Mouse (Mus musculus): ENCODE measurements around the gene Map2k7. TPM values are rescaled to one million over a fixed set of nuclear protein-coding genes. Genes with fewer than 3 reads are reported as not detected.
"Not testable (repeated sequence)": the region's sequence is repeated elsewhere in the genome, so short reads cannot be mapped to it uniquely, and the experiment has no call there.

The Map2k7 gene
- polyA plus RNA-seq, 1 experiment from 2014 or later = 26.9 TPM

- H3K27me3 ChIP-seq (replicated peaks) = no peaks in the 10 kb centered on the region
- H3K4me1 ChIP-seq = peaks cover 60% of the 10 kb centered on the region
- peak within 1 kb of the TSS; percentile 99 for H3K9ac ChIP-seq (replicated peaks)
- H3K27ac ChIP-seq (replicated peaks) = peak within 1 kb of the TSS; percentile 98
- no peaks in the 10 kb centered on the region for H3K9me3 ChIP-seq (replicated peaks)
- peak within 1 kb of the TSS; percentile 97 for H3K4me3 ChIP-seq (replicated peaks)
- WGBS = under 1% methylated on average over 69 of the region's 69 CpGs
- H3K4me2 ChIP-seq = peak within 1 kb of the TSS; percentile 85
- peak; percentile 91 for ATAC-seq (ENCODE audit: low FRiP score)
- H3K36me3 ChIP-seq = peaks cover 34% of the 10 kb centered on the region
These were observed 14.6 kb downstream of the Map2k7 start, which contains the start of gene Snapc2 for GRCm38 (mm10) chr8:4252934-4253841. Snapc2 (plus strand) TSS chr8:4253080.

GRCm38 (mm10) chr8:4254001-4254400 is 15.5 kb downstream of the Map2k7 start:
- H3K27ac ChIP-seq (replicated peaks) = peak overlapping the region; percentile 98
- no peak for ATAC-seq (ENCODE audit: low FRiP score)
- 72% methylated on average over 6 of the region's 6 CpGs for WGBS

GRCm38 (mm10) chr8:4255471-4255870 is 16.9 kb downstream of the Map2k7 start:
- not testable (repeated sequence) for H3K9me3 ChIP-seq (replicated peaks); H3K9ac ChIP-seq (replicated peaks); H3K4me3 ChIP-seq (replicated peaks); H3K27ac ChIP-seq (replicated peaks); H3K4me2 ChIP-seq; ATAC-seq (ENCODE audit: low FRiP score); H3K27me3 ChIP-seq (replicated peaks)
- 87% methylated on average over 7 of the region's 7 CpGs for WGBS
- peaks cover 30% of the 10 kb centered on the region for H3K36me3 ChIP-seq
- H3K4me1 ChIP-seq = peaks cover 63% of the 10 kb centered on the region

More at GRCm38 (mm10) chr8:4254001-4254400, 15.5 kb downstream of the Map2k7 start:
- no peaks in the 10 kb centered on the region for H3K27me3 ChIP-seq (replicated peaks)
- H3K4me2 ChIP-seq = peak overlapping the region; percentile 85
- peaks cover 57% of the 10 kb centered on the region for H3K4me1 ChIP-seq
- peak overlapping the region; percentile 97 for H3K4me3 ChIP-seq (replicated peaks)
- peak overlapping the region; percentile 99 for H3K9ac ChIP-seq (replicated peaks)
- peaks cover 28% of the 10 kb centered on the region for H3K36me3 ChIP-seq
- H3K9me3 ChIP-seq (replicated peaks) = no peaks in the 10 kb centered on the region

- WGBS = 46% methylated on average over 4 of the region's 4 CpGs
- no peaks in the 10 kb centered on the region for H3K27me3 ChIP-seq (replicated peaks)
- H3K9me3 ChIP-seq (replicated peaks) = no peaks in the 10 kb centered on the region
- H3K4me3 ChIP-seq (replicated peaks) = peak overlapping the region; percentile 90
- H3K4me2 ChIP-seq = peak overlapping the region; percentile 76
- H3K36me3 ChIP-seq = peaks cover 42% of the 10 kb centered on the region
- peak overlapping the region; percentile 93 for H3K27ac ChIP-seq (replicated peaks)
- H3K9ac ChIP-seq (replicated peaks) = peak overlapping the region; percentile 87
- peaks cover 60% of the 10 kb centered on the region for H3K4me1 ChIP-seq
- ATAC-seq (ENCODE audit: low FRiP score) = no peak
These were observed 18.4 kb downstream of the Map2k7 start for GRCm38 (mm10) chr8:4256911-4257310.

GRCm38 (mm10) chr8:4257350-4257749 is 18.8 kb downstream of the Map2k7 start:
- 58% methylated on average over 4 of the region's 4 CpGs for WGBS

GRCm38 (mm10) chr8:4258233-4258632 is 19.7 kb downstream of the Map2k7 start:
- H3K36me3 ChIP-seq = peaks cover 55% of the 10 kb centered on the region
- peak overlapping the region; percentile 76 for H3K4me2 ChIP-seq
- peaks cover 54% of the 10 kb centered on the region for H3K4me1 ChIP-seq
- H3K27ac ChIP-seq (replicated peaks) = peak overlapping the region; percentile 93
- peak; percentile 57 for ATAC-seq (ENCODE audit: low FRiP score)
- peak overlapping the region; percentile 87 for H3K9ac ChIP-seq (replicated peaks)
- peak overlapping the region; percentile 90 for H3K4me3 ChIP-seq (replicated peaks)
- no peaks in the 10 kb centered on the region for H3K9me3 ChIP-seq (replicated peaks)
- no peaks in the 10 kb centered on the region for H3K27me3 ChIP-seq (replicated peaks)
- 2% methylated on average over 35 of the region's 35 CpGs for WGBS

More at GRCm38 (mm10) chr8:4257350-4257749, 18.8 kb downstream of the Map2k7 start:
- peak overlapping the region; percentile 87 for H3K9ac ChIP-seq (replicated peaks)
- peak overlapping the region; percentile 93 for H3K27ac ChIP-seq (replicated peaks)
- ATAC-seq (ENCODE audit: low FRiP score) = no peak
- no peaks in the 10 kb centered on the region for H3K9me3 ChIP-seq (replicated peaks)
- H3K4me1 ChIP-seq = peaks cover 58% of the 10 kb centered on the region
- peak overlapping the region; percentile 76 for H3K4me2 ChIP-seq
- H3K27me3 ChIP-seq (replicated peaks) = no peaks in the 10 kb centered on the region
- peak overlapping the region; percentile 90 for H3K4me3 ChIP-seq (replicated peaks)
- H3K36me3 ChIP-seq = peaks cover 47% of the 10 kb centered on the region

GRCm38 (mm10) chr8:4258678-4259077 is 20.1 kb downstream of the Map2k7 start:
- Histone ChIP-seq H3K4me3 (replicated peaks) (peak overlapping the region; percentile 90), H3K27me3 (replicated peaks) (no peaks in the 10 kb centered on the region), H3K4me1 (peaks cover 51% of the 10 kb centered on the region), H3K9me3 (replicated peaks) (no peaks in the 10 kb centered on the region), H3K27ac (replicated peaks) (peak overlapping the region; percentile 93), H3K36me3 (peaks cover 60% of the 10 kb centered on the region), H3K9ac (replicated peaks) (peak overlapping the region; percentile 87), H3K4me2 (peak overlapping the region; percentile 76)
- ATAC-seq (ENCODE audit: low FRiP score) = peak; percentile 75
- WGBS = 0% methylated on average over 32 of the region's 32 CpGs

- Histone ChIP-seq H3K4me2 (peak within 1 kb of the TSS; percentile 76), H3K9ac (replicated peaks) (peak within 1 kb of the TSS; percentile 87), H3K27me3 (replicated peaks) (no peaks in the 10 kb centered on the region), H3K9me3 (replicated peaks) (no peaks in the 10 kb centered on the region), H3K4me3 (replicated peaks) (peak within 1 kb of the TSS; percentile 90), H3K27ac (replicated peaks) (peak within 1 kb of the TSS; percentile 93), H3K4me1 (peaks cover 45% of the 10 kb centered on the region), H3K36me3 (peaks cover 65% of the 10 kb centered on the region)
- WGBS = 5% methylated on average over 26 of the region's 33 CpGs
- ATAC-seq (ENCODE audit: low FRiP score) = peak; percentile 92
These were observed 20.7 kb downstream of the Map2k7 start, which contains the start of gene Ctxn1 for GRCm38 (mm10) chr8:4259125-4259804. Ctxn1 (minus strand) TSS chr8:4259274.

GRCm38 (mm10) chr8:4259805-4260170 is 21.2 kb downstream of the Map2k7 start:
- no peak for ATAC-seq (ENCODE audit: low FRiP score)
- H3K9me3 ChIP-seq (replicated peaks) = no peaks in the 10 kb centered on the region
- H3K4me1 ChIP-seq = peaks cover 40% of the 10 kb centered on the region
- WGBS = 85% methylated on average over 4 of the region's 4 CpGs
- peaks cover 66% of the 10 kb centered on the region for H3K36me3 ChIP-seq
- H3K4me3 ChIP-seq (replicated peaks) = no peak overlapping the region
- H3K27me3 ChIP-seq (replicated peaks) = no peaks in the 10 kb centered on the region
- H3K4me2 ChIP-seq = peak overlapping the region; percentile 76
- H3K27ac ChIP-seq (replicated peaks) = peak overlapping the region; percentile 93
- H3K9ac ChIP-seq (replicated peaks) = peak overlapping the region; percentile 87

- H3K27ac ChIP-seq (replicated peaks) = no peak overlapping the region
- no peaks in the 10 kb centered on the region for H3K9me3 ChIP-seq (replicated peaks)
- no peaks in the 10 kb centered on the region for H3K27me3 ChIP-seq (replicated peaks)
- no peak overlapping the region for H3K4me3 ChIP-seq (replicated peaks)
- no peak overlapping the region for H3K9ac ChIP-seq (replicated peaks)
- 92% methylated on average over 8 of the region's 8 CpGs for WGBS
- H3K4me1 ChIP-seq = peaks cover 11% of the 10 kb centered on the region
- no peak for ATAC-seq (ENCODE audit: low FRiP score)
- peaks cover 83% of the 10 kb centered on the region for H3K36me3 ChIP-seq
- no peak overlapping the region for H3K4me2 ChIP-seq
These were observed 24.7 kb downstream of the Map2k7 start for GRCm38 (mm10) chr8:4263105-4263791.

Measured in neural tube, embryonic 15.5 days (tissue).